Mouse (Mus musculus): ENCODE measurements around the gene Tnn.

Gene Tnn

DNA sequence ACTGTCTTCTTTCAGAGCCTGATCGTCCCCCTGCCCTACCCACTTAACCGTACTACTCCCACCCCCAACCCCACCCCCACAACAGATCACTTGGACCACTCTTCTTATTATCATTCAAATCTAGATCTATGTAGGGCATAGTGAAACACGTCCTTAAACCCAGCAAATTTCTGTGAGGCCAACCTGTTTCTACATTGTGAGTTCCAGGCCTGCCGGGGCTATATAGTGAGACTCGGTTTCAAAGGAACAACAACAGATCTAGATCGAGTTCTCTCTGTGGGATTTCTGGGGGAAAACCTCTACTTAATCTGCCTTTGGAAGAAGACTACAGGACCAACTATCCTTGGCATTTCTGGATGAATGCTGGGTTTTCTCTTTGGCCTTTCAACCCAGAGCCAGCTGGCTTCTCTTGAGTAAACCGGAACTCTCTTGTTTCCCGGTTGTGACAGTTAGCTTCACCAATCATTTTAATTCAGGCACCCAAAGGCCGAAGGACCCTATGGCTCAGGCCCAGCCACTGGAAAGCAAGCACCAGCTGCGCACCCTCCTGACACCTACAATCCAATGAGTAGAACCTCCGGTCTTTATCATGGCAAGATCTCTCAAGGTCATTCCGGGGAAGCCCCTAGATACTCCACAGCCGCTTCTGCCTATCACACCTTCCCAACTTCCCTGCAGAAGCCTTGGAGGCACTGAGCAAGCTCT, 110.0 kb downstream of the Tnn start:
- DNase-seq (ENCODE audit: low spot score), result no peak

DNA sequence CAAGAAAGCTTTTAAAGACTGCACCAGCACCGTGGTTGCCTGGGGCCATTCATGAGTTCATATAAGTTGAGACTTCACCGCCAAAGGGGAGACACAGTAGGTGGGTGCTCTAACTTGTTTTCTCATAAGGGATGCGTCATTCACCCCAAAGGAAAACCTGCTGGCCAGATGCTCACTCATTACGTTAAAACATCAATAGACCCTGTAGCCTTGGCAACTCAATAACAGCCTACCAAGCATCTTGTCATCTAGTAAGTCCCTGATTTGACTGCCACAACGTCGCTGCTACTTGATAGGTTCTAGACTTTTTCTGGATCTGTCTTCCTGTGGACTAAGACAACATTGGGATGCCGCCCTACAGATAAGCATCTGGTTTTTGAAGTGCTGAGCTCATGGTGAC, 111.0 kb downstream of the Tnn start:
- DNase-seq (ENCODE audit: low spot score), result no peak

DNA sequence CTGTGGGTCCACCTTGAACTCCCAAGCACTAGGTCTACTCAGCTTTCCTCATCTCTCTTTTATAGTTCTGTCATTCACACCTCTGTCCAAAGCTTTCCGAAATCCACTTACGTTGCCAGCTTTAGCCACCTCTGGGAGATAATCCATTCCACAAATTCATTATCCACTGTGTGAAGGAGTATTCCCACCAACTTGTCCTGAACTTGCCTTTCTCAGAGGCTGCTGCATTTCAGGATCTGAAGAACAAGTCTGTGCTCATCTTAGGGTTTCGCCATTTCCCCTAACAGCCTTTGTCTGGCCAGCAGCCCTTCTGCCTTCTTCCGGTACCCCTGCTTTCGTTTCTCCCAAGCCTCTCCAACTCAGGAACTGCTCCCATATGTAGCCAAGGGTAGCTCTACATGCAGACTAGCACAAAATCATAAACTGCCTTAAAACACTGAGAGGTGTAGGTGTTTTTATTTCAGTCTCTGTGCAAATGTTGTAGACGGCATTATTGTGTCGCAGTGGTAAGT, 112.1 kb downstream of the Tnn start:
- no peak for DNase-seq (ENCODE audit: low spot score)

DNA sequence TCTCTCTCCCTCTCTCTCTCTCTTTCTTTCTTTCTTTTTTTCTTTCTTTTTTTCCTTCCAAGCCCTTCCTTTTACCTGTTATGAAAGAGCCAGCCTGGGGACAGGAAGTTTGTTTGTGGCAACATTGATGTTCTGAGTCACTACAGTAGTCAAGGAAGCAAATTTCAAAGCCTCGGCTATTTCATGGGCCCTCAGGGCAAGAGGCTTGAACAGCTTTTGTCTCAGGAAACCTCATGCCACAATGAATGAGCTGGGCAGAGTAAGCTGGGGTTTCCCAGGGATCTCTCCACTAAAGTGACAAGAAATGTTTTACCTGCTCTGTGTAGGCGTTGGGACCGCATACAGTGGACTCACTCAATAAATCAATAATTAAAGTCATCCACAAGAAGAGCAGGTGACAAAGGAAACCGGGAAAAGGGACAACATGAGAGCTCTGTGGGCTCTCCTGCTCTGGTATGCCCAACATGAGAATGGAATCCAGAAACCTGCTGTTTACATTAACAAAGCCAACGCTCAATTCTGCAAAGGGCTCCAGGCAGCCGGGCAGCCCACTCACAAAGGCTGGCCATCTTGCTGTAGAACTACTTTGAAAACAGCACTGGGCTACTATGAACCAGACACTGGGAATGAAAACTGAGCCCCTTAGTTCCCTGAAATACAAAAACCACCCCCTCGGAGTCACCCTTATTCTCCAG, 113.3 kb downstream of the Tnn start:
- no peak for DNase-seq (ENCODE audit: low spot score)

DNA sequence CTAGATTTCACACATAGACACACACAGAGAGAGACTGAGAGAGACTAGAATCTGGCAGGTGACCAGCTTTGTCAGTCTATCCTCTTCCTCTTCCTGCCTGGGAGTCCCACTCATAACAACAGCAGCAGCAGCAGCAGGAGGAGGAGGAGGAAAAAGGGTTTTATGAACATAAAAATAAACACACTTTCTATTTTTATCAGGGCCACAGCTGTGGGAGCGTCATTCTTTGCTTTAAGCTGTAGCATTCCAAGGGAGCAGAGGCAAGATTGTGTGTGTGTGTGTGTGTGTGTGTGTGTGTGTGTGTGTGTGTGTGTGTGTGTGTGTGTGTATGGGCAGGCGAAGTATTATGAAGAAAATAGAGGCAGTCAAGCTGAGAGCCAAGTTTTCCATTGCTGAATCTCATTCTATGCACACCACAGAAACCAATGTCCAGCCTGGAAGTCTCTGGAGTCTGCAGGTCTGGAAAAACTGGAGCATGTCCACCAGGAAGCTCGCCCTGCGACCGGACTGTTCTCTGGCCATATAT, 116.3 kb downstream of the Tnn start:
- DNase-seq (ENCODE audit: low spot score), result peak; percentile 39

DNA sequence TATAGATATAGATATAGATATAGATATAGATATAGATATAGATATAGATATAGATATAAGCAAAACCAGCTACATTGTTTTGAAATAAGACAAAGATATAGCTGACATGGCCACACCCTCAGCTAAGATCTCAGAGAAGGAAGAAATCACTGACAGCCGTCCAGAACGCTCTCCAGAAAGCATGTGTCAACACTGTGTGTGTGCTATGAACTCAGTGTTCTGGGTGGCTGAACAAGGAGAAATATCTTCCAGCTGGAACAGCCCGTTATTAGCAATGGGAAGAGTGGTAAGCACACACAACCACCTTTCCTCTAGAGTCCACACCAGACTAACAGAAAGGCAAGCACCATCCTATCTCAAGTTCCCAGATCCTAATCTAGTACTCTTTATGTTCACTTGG, 117.8 kb downstream of the Tnn start:
- DNase-seq (ENCODE audit: low spot score), result peak; percentile 73
